Mouse (Mus musculus): ENCODE measurements at regions not wholly inside any gene's neighbourhood (a gene's known extent, or its start where the extent isn't known, plus 50 kb on each side); places are given as distances from the start of the nearest gene placed in this dataset.

DNA sequence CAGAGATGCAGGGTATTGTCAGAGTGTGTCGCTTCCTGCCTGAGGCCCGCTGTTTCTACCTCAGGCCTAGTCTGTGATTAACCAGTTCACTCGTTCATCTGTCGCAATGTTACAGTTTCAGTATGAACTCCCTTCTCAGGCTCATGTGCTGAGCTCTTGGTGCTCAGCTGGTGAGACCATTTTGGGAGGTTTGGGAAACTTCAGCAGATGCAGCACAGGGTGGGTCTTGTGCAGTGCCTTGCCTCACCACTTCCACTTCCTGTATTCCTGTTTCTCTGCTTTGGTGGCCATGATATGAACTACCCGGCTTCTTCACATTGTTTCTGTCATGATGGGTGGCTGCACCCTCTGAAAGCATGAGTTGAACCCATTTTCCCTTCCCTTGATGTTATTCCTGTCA, 169.3 kb upstream of the Gadl1 start:
- TF ChIP-seq EP300 (IDR thresholded peaks at IDR 0.05; ENCODE audit: insufficient read depth, low read depth, low read length) (no peak), CTCF (IDR thresholded peaks at IDR 0.05; ENCODE audit: low read depth, low read length) (no peak)

Measured in ES-Bruce4 (cell line).